Mouse (Mus musculus): ENCODE measurements around the gene Trir.
A peak's percentile ranks its signal among the peaks of the same experiment; 100 is the strongest.

The Trir gene

DNA sequence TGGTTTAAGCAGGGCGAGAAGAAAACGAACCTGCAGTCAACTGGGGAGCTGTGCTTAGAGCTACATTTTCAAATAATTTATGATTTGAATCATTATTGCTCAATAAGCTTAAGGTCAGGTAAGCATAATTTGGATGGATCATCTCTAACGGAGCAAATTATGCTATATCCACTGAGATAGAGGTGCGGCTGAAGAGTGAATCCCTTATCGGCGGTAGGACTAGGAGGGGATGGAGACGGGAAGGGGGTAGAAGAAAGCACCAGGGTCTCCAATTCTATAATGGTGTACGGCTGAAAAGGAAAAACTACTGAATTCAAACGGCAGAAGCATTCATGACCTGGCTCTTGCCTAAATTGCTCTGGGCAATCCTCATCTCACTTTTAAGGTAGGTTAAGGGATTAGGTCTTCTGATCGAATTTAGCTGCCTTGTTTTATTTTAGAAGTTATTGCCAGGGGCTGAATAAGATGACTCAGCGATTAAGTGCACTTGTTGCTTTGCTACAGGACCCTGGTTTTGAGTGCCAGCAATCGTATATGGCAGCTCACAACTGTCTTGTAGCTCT lies 8.6 kb downstream of the Trir start:
- no peak for DNase-seq (ENCODE audit: extremely low read depth, insufficient read length, low spot score)

DNA sequence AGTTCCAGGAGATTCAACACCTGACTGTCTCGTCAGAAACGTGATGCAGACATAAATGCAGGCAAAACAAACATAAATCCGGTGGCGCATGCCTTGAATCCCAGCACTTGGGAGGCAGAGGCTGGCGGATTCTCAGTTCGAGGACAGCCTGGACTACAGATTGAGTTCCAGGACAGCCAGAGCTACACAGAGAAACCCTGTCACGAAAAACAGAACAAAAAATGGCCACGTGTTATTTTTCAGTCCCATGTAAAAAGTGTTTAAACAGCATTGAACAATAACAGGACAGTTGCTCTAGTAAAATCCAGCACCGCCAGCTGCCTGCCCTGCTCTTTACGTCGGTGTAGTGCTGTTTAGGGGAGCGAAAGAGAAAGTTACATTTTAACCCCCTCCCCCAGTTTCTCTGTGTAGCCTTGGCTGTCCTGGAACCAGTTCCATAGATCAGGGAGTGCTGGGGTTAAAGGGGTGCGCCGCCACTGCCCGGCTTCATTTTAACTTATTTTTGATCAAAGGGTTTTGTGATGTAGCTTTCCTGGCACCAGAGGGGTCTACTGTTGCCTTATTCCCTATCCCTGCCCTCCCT lies 9.2 kb downstream of the Trir start:
- no peak for DNase-seq (ENCODE audit: extremely low read depth, insufficient read length, low spot score)

DNA sequence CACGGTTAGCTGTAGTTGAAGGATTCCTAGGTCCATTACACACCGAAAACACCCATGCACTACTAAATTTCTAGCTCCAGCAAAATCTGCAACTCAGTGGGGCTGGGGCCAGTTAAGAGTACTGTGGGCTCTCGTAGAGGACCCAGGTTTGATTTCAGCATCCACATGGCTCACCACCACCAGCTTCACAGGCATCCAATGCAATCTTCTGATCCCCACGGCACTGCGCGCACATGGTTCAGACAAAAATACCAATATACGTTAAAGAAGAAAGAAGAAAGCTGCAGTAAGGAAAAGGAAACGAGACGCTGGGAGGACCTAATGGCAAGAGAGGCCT lies 9.7 kb downstream of the Trir start:
- no peak for DNase-seq (ENCODE audit: extremely low read depth, insufficient read length, low spot score)

DNA sequence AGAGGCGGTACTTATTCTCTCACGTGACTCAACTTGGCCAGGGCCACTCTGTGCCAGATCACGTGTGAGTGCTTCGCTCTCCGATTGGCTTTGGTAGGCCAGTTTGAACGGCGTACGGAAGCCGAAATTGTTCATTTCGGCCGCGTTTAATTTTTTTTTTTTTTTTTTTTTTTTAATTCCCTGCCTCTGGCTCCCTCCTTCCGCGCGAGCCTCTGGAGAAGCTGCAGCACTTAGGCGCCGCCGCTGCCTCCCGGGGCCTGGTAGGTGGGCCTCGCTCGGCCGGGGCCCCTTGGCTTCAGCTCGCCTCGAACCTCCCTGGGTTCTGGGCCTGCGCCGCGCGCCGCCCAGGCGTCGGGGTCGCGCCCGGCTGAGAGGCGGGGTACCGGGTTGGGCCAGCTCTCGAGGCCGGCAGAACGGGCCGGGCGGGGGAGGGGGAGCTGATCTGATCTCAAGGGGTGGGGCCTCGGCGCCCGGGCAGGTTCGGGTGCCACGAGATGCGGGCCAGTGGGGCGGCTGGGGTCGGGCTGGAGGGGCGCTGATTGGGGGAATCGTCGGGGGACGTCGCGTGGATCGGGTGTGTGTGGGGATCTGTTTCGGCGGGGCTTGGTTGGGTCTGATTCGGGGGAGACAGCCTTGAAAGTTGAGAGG lies 10.2 kb downstream of the Trir start, which contains the start of gene Tnpo2:
TSS of gene Tnpo2 (plus strand) at position 198 of the 648 bp plus-strand sequence.
- peak; percentile 89 for DNase-seq (ENCODE audit: extremely low read depth, insufficient read length, low spot score)

DNA sequence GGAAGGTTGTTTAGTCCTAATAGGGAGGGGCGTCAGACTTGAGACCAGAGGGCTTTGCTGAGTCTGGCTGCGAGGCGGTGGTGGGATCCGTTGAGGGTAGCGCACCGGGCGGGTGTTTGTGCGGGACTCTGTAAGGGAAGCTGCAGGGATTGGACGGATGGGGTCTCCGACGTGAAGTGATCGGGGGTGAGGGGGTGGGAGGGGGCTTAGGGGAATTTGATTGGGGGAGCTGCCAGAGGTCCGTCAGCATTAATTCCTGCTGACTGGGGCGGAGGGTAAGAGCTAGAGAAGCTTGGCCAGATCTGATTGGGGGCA lies 10.7 kb downstream of the Trir start:
- DNase-seq (ENCODE audit: extremely low read depth, insufficient read length, low spot score), result no peak

DNA sequence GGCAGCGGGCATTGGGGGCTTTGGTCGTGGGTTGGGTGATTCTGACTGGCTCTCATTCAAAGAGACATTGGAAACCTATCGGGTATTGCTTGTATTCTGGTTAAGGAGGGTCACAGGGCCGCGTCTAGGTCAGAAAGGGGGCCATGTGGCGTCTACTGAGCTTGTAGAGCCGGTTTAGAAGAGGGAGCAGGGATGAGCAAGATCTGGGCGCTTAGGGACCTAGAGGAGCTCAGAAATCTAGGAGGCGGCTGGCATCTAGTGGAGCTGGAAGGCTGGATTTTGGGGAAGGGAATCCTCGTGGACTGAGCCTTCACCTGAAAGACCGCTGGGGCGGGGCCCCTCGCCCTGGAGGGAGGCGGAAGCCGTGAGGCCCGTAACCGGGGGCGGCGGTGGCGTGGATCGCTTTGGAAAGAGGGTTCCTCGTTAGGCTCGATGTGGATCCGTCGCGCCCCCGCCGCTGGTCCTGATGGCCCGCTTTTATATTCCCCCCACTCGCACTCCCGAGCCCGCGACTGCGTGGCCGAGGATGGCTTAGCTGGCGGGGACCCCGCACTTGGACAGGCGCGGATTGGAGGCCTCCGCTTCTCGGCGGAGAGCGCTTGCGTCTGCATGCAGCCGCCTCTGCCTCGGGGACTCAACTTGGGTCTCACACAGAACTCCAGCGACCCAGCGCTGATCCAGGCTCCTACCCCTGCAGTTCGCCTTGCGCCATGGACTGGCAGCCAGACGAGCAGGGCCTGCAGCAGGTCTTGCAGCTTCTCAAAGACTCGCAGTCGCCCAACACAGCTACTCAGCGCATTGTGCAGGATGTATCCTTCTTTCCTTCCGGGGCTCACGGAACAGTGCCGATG lies 11.3 kb downstream of the Trir start:
- DNase-seq (ENCODE audit: extremely low read depth, insufficient read length, low spot score), result peak; percentile 75

GRCm38 (mm10) chr8:85043619-85044018 lies 17.0 kb downstream of the Trir start:
- DNase-seq (ENCODE audit: extremely low read depth, insufficient read length, low spot score), result no peak

DNA sequence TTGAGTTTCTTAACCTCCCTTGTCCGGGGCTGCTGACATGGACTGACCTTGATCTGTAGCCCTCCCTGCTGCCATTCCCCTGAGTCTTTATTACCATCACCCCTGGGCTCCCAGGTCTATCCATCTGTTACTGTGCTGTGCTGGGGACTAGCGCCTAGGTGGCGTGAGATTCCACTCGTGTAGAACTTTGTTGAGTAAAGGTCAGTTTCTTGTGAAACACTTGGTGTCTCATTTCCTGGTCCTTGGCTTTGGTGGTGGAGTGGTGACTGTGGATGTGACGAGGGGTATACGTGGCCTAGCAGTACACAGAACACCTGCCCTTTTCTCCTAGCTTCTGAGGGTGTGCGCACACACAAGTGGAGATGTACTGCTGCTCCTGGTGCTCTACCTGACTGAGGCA lies 30.7 kb downstream of the Trir start:
- no peak for DNase-seq (ENCODE audit: extremely low read depth, insufficient read length, low spot score)

GRCm38 (mm10) chr8:85059879-85060616 lies 33.4 kb downstream of the Trir start, which contains the start of gene Fbxw9:
TSS of gene Fbxw9 (plus strand) at chr8:85060055.
- DNase-seq (ENCODE audit: extremely low read depth, insufficient read length, low spot score), result peak; percentile 77

GRCm38 (mm10) chr8:85062603-85063002 lies 36.0 kb downstream of the Trir start:
- no peak for DNase-seq (ENCODE audit: extremely low read depth, insufficient read length, low spot score)

- DNase-seq (ENCODE audit: extremely low read depth, insufficient read length, low spot score), result no peak
Measured at GRCm38 (mm10) chr8:85065213-85065612, 38.6 kb downstream of the Trir start.

DNA sequence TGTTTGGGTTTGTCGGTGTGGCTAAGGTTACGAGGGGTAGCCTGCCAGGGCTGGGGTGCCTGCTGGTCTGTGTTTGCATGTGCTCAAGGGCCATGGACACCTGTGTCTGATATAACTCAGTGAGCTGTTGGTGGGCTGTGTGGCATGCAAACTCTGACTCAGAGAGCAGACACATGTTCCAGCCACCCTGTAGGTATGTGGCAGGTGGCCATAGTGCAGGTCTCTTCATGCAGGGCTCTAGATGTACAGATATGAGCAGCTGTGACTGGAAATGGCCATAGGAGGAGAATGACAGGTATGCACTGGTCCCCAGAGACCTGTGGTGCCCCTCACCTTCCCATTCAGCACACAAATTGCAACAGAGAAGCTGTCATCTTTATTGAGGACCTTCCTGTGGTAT lies 40.5 kb downstream of the Trir start:
- no peak for DNase-seq (ENCODE audit: extremely low read depth, insufficient read length, low spot score)

DNA sequence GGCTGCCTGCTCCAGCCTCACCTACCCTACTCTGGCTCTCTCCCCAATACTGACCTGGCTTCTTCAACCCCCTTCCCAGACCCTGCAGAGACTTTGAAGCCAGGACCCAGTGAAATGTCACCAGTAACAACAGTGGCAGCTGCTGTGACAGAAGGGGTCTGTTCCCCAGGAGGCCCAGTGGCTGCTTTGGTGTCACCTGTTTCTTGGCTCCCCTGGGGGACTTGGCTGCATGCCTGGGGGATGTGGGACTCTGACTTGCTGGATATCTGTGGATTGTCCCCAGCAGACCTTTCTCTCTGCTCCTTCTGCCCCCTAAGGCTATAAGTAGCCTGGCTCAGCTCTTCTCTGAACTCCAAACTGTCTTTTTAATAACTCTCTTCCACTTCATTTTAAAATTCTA lies 41.4 kb downstream of the Trir start, which contains the start of gene Gm5741:
TSS of gene Gm5741 (minus strand) at position 1 of the 400 bp plus-strand sequence.
- no peak for DNase-seq (ENCODE audit: extremely low read depth, insufficient read length, low spot score)

DNA sequence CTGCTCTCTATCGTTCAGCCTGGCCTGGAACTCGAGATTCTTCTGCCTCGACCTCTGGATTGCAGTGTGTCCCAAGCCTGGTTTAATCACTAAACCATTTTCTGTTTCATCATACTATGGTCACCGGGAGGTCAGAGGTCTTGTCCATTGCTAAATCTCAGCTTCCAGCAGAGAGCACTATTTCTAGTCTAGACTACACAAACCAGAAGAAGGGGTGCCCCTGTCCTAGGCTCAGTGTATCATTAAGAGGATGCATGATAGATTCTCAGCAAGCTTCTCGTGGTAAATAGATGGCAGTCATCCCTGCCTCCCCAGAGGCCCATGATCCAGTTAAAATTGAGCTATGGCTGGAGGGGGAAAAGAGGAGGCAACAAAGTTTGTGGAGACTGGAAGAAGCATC lies 44.4 kb downstream of the Trir start:
- no peak for DNase-seq (ENCODE audit: extremely low read depth, insufficient read length, low spot score)

GRCm38 (mm10) chr8:85071514-85072281 lies 45.1 kb downstream of the Trir start, which contains the start of gene Dhps:
TSS of gene Dhps (plus strand) at chr8:85071757.
- peak; percentile 89 for DNase-seq (ENCODE audit: extremely low read depth, insufficient read length, low spot score)

- DNase-seq (ENCODE audit: extremely low read depth, insufficient read length, low spot score), result peak; percentile 32
Measured at GRCm38 (mm10) chr8:85072364-85072929, 45.8 kb downstream of the Trir start.

GRCm38 (mm10) chr8:85073041-85073612 lies 46.5 kb downstream of the Trir start:
- no peak for DNase-seq (ENCODE audit: extremely low read depth, insufficient read length, low spot score)

GRCm38 (mm10) chr8:85074167-85074566 lies 47.5 kb downstream of the Trir start:
- no peak for DNase-seq (ENCODE audit: extremely low read depth, insufficient read length, low spot score)

- no peak for DNase-seq (ENCODE audit: extremely low read depth, insufficient read length, low spot score)
Measured at GRCm38 (mm10) chr8:85074617-85075016, 48.0 kb downstream of the Trir start.
